Mouse (Mus musculus) neural tube, embryonic 12.5 days (tissue): ENCODE data around the gene Lonp1. TPM values are rescaled to one million over a fixed set of nuclear protein-coding genes. Genes with fewer than 3 reads are reported as not detected.
"Not testable (repeated sequence)": the region's sequence is repeated elsewhere in the genome, so short reads cannot be mapped to it uniquely, and the experiment has no call there.

Experiments
- ATAC-seq: fragments of 200-750 bp; cut with Nextera tagmentation; 2 replicates; pipeline ENCODE4 v1.8.0; 2017; ENCODE audit warnings: low read depth, mild to moderate bottlenecking, moderate TSS enrichment, moderate library complexity; ENCODE audit not compliant: low FRiP score
- H3K27ac ChIP-seq: fragments of 300-500 bp; sonication (generic); 2 replicates; pipeline ENCODE4 v1.5.1; 2016
- H3K27me3 ChIP-seq: fragments of 300-500 bp; sonication (generic); replicated peaks from 2 replicates; pipeline ENCODE4 v1.6.1; 2016; ENCODE audit warnings: mild to moderate bottlenecking
- H3K36me3 ChIP-seq: fragments of 300-500 bp; sonication (generic); 2 replicates; pipeline ENCODE4 v1.6.1; 2016; ENCODE audit warnings: mild to moderate bottlenecking
- H3K4me1 ChIP-seq: fragments of 300-500 bp; sonication (generic); 2 replicates; pipeline ENCODE4 v1.6.1; 2016
- H3K4me2 ChIP-seq: fragments of 300-500 bp; sonication (generic); replicated peaks from 2 replicates; pipeline ENCODE4 v1.6.1; 2016; ENCODE audit warnings: mild to moderate bottlenecking
- H3K4me3 ChIP-seq: fragments of 300-500 bp; sonication (generic); 2 replicates; pipeline ENCODE4 v1.5.1; 2016
- H3K9ac ChIP-seq: fragments of 300-500 bp; sonication (generic); 2 replicates; pipeline ENCODE4 v1.6.1; 2016; ENCODE audit warnings: mild to moderate bottlenecking
- H3K9me3 ChIP-seq: fragments of 300-500 bp; sonication (generic); 2 replicates; pipeline ENCODE4 v1.6.1; 2016; ENCODE audit warnings: mild to moderate bottlenecking
- WGBS: fragments of 180-500 bp; shearing (Covaris S2); methylation state at CpG from one replicate; pipeline ENCODE4 v1.1.7; 2016; 5-methylcytosine and 5-hydroxymethylcytosine counted together
- polyA plus RNA-seq: library from polyadenylated mRNA; unstranded; fragments of >200 nt; fragmentation: Nextera tagmentation; extraction: Ambion mirVana; gene quantifications from 2 replicates; pipeline ENCODE4 v1.2.1, GENCODE M21; 2016

Lonp1 gene
- polyA plus RNA-seq, 1 experiment from 2014 or later = 54.3 TPM

DNA sequence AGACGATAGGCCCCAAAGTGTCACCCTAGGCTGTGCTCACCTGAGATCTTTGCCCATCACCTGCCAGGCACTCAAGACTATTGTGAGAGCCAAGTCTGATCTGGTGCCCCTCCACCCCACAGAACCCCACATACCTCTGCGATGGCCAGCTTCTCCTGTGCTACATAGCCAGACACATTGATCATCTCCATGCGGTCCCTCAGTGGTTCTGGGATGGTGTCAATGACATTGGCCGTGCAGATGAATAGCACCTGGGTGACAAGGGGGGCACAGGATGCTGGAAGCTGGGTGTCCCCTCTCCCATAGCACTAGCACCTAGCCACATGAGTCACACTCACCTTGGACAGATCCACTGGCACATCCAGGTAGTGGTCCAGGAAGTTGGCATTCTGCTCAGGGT, 10.9 kb downstream of the Lonp1 start:
- no peaks in the 10 kb centered on the region for H3K27me3 ChIP-seq
- H3K9me3 ChIP-seq = no peaks in the 10 kb centered on the region
- H3K9ac ChIP-seq = no peak overlapping the region
- H3K36me3 ChIP-seq = peaks cover 66% of the 10 kb centered on the region
- H3K27ac ChIP-seq = no peak overlapping the region
- H3K4me1 ChIP-seq = peaks cover 15% of the 10 kb centered on the region
- no peak for ATAC-seq
- no peak overlapping the region for H3K4me3 ChIP-seq
- no peak overlapping the region for H3K4me2 ChIP-seq
- WGBS = 89% methylated on average over 4 of the region's 4 CpGs

DNA sequence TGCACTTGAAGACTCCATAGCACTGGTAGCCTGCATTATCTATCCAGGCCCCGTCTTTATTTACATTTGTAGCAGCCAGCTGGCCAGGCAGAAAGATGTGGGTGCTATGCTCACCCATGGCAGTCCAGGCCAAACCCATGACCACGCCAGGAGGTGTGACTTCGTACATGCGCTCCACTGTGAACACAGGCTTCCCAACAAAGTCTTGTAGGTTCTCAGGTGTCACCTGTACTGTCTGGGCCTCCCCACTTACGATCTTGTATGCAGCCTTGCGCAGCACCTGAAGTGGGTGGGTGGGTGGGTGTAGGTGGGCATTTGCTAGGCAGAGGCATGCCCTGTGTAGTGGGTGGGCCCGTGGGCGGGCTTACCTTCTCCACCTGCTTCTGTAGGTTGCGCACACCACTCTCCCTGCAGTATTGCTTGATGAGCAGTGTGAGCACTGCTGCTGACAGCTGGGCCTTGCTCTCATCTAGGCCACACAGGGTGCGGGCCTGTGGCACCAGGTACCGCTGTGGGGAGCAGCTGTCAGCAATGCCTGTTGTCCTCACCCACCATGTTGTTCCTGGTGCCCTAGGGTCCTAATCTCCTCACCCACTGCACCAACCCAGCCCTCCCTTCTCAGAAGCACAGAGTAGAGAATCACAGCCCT, 11.4 kb downstream of the Lonp1 start:
- Histone ChIP-seq H3K4me3 (no peak overlapping the region; the same call in 1 of the 2 replicates), H3K9ac (peak overlapping the region; percentile 90), H3K4me1 (peaks cover 20% of the 10 kb centered on the region), H3K4me2 (peak overlapping the region; percentile 95), H3K27ac (no peak overlapping the region), H3K27me3 (no peaks in the 10 kb centered on the region), H3K9me3 (no peaks in the 10 kb centered on the region), H3K36me3 (peaks cover 61% of the 10 kb centered on the region)
- no peak for ATAC-seq
- 90% methylated on average over 11 of the region's 11 CpGs for WGBS

DNA sequence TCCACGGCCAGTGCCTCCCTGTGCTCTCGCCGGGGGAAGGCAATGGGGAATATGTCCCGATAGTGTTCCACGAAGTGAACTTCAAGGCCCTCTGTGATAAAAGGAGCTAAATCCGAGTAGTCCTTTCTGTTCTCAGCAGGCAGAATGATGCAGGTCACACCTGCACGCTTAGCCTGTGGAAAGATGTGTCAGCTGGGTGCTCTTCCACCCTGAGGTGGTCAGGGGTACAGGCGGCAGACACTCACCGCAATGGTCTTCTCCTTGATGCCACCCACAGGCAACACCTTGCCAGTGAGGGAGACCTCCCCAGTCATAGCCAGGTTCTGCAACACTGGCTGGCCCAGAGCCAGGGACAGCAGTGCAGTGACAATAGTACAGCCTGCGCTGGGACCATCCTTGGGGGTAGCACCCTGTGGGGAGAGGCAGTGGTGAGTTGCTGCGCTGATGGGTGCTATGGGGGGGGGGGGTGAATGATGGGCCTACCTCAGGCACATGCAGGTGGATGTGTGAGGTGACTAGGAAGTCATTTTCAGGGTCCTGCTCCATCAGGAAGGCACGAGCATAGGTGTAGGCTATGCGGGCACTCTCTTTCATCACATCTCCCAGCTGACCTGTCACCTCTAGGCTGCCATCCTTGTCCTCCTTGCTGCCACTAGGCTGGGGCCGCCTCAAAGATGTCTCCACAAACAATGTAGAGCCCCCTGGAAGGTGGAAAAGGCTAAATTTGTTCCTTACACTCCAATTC, 12.1 kb downstream of the Lonp1 start:
- Histone ChIP-seq H3K4me3 (peak overlapping the region; percentile 75), H3K4me1 (peaks cover 23% of the 10 kb centered on the region), H3K27ac (no peak overlapping the region), H3K27me3 (no peaks in the 10 kb centered on the region), H3K9ac (peak overlapping the region; percentile 90), H3K36me3 (peaks cover 54% of the 10 kb centered on the region), H3K4me2 (peak overlapping the region; percentile 95), H3K9me3 (no peaks in the 10 kb centered on the region)
- WGBS = 33% methylated on average over 14 of the region's 14 CpGs
- no peak for ATAC-seq

DNA sequence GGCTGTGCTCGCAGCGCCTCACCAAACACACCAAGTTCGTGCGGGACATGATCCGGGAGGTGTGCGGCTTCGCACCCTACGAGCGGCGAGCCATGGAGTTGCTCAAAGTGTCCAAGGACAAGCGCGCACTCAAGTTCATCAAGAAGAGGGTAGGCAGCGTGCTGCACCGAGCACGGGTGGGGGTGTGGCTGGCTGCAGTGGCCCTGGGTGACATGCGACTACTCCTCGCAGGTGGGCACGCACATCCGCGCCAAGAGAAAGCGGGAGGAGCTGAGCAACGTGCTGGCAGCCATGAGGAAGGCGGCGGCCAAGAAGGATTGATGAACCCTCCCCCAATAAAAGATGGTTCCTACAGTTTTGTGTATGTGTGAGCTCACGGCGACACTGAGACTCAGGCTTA, 12.8 kb downstream of the Lonp1 start:
- not testable (repeated sequence) for ATAC-seq, H3K27ac ChIP-seq, H3K27me3 ChIP-seq, H3K9me3 ChIP-seq
- H3K4me3 ChIP-seq = peak overlapping the region; percentile 75
- peak overlapping the region; percentile 95 for H3K4me2 ChIP-seq
- H3K4me1 ChIP-seq = peaks cover 25% of the 10 kb centered on the region
- peaks cover 47% of the 10 kb centered on the region for H3K36me3 ChIP-seq
- under 1% methylated on average over 26 of the region's 26 CpGs for WGBS
- H3K9ac ChIP-seq = peak overlapping the region; percentile 90

DNA sequence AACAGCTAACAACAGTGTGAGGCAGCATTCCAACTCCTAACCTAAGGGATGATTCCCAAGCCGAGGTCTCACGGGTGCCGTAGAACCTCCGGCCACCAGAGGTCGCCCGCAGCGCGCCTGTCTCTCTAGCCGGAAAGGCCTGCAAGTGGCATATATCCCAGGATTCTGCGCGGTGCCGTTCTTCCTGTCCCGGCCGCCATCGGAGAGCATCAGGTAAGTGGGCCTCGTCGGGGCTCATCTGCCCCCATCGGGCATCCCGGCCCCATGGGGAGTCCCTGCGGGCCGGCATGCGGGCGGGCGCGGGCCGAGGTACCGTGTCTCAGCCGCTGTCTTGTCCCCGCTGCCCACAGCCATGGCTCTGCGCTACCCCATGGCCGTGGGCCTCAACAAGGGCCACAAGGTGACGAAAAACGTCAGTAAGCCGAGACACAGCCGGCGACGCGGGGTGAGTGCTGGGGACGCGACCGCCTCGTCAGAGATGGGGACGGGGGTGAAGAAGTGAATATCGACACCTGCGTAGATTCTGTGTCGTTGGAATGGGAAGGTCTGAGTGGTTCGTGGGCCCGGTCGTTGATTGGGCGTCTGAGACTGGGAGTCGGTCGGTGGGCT, 13.3 kb downstream of the Lonp1 start, which contains the start of gene Rpl36:
Rpl36 (plus strand) TSS at position 181 of the 609 bp plus-strand sequence.
- WGBS = under 1% methylated on average over 52 of the region's 52 CpGs
- Histone ChIP-seq H3K9ac (peak within 1 kb of the TSS; percentile 90), H3K9me3 (no peaks in the 10 kb centered on the region), H3K4me3 (peak within 1 kb of the TSS; percentile 75), H3K27me3 (no peaks in the 10 kb centered on the region), H3K27ac (peak within 1 kb of the TSS; percentile 82), H3K4me1 (peaks cover 31% of the 10 kb centered on the region), H3K4me2 (peak within 1 kb of the TSS; percentile 95), H3K36me3 (peaks cover 42% of the 10 kb centered on the region)
- peak; percentile 34 for ATAC-seq

DNA sequence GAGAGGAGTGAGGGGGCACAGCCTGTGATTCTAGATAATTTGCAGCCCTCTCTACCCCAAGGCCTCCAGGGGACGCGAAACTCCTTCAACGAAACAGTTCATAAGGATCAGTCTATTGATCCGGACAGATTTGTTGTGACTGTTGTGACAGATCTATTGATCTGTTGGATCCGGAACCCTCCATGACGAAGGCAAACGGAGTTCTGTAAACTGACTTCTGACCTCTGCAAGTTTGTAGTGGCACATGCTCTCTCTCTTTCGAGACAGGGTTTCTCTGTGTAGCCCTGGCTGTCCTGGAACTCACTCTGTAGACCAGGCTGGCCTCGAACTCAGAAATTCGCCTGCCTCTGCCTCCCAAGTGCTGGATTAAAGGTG, 14.1 kb downstream of the Lonp1 start:
- H3K27me3 ChIP-seq, ATAC-seq, H3K4me3 ChIP-seq, H3K9ac ChIP-seq, H3K4me2 ChIP-seq, H3K27ac ChIP-seq, H3K9me3 ChIP-seq: not testable (repeated sequence)
- Histone ChIP-seq H3K36me3 (peaks cover 36% of the 10 kb centered on the region), H3K4me1 (peaks cover 32% of the 10 kb centered on the region)
- WGBS = 80% methylated on average over 10 of the region's 10 CpGs

DNA sequence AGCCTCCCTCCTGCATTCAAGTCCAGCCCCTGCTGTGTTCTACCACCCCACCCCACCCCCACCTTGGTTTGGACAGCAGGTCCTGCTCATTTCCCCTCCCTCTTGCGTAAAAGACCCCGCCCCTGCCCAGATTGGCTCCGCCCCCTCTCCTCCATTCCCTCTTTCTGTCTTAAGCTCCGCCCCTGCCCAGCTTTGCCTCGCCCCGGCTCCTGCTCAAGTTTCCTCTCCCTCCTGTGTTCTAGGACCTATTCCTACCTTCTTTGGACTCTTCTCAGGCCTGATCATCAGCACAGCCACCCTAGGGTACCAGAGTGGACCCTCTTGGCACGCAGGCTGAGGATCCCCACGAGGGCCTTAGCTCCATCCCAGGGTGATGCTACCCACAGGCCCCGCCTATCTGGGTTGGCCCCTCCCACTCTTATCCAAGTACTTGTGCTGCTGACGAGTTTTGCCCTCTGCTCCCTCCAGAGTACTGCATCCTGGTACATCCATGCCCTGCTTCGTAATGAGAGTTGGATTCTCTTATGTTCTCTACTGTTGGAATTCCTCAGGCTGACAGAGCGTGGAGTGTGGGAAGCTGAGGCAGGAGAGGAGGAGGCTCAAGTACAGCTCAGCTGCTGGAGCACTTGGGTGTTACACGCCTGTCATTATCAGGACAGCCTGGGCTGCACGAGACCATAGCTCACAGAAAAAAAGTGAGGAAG, 14.7 kb downstream of the Lonp1 start:
- Histone ChIP-seq H3K27me3 (no peaks in the 10 kb centered on the region), H3K9me3 (no peaks in the 10 kb centered on the region), H3K27ac (no peak overlapping the region; the same call in 1 of the 2 replicates), H3K4me1 (peaks cover 32% of the 10 kb centered on the region), H3K4me3 (no peak overlapping the region), H3K4me2 (peak overlapping the region; percentile 16; the same call in 1 of the 2 replicates), H3K9ac (no peak overlapping the region), H3K36me3 (peaks cover 34% of the 10 kb centered on the region)
- no peak for ATAC-seq
- WGBS = 15% methylated on average over 14 of the region's 14 CpGs

DNA sequence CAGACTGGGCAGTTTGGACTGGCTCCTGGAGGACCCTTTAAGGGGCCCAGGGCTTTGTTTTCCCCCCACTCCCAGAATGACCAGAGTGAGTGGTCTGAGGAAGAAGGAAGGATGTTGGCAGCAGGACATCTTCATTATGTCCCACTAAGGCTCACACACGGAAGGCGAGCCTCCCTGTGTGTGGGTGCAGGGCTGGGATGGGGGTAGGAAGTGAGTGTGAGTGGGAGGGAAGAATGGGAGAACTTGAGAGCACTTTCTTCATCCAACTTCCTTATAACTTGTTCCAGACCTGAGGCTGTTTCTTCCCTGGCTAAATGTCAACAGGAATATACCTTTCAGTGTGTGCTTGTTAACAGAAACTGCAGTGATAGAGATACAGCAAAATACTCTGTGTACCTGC, 15.4 kb downstream of the Lonp1 start:
- WGBS = 78% methylated on average over 2 of the region's 2 CpGs
- Histone ChIP-seq H3K27me3 (no peaks in the 10 kb centered on the region), H3K36me3 (peaks cover 34% of the 10 kb centered on the region), H3K9me3 (no peaks in the 10 kb centered on the region), H3K27ac (no peak overlapping the region), H3K4me3 (no peak overlapping the region), H3K9ac (no peak overlapping the region), H3K4me2 (no peak overlapping the region), H3K4me1 (peaks cover 32% of the 10 kb centered on the region)
- no peak for ATAC-seq

DNA sequence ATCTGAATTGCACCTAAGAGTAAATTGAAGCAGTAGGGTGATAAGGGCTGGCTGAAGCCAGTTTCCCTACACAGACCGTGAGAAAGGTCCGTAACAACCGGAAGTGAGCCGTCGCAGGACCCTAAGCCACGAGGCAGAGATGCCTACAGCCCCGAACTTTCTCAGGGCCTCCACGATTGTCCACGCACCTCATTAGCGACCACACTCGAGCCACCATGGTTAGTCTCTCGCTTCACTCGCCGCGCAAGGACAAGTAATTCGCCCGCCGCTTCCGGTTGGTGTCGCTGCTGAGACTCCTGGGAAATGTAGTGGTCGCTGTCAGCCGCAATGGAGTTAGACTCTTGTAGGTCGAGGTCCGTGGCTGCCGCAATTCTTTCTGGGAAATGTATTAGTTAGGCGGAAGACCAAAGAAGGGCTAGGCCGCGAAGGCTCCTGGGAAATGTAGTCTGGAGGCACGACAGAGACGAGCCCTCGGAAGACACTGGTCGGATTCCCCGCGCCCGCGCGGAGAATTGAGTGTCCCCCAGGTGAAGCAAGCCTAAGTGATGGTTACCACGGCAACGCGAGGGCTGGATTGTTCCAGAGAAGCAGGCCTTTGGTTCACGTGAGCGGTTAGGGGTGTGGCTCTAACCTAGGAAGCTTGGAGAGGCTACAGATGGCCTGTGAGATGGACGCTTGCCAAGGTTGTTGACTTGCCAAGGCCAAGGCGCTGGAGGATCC, 17.1 kb downstream of the Lonp1 start, which contains the start of gene 2410015M20Rik:
2410015M20Rik (minus strand) TSS at position 320 of the 720 bp plus-strand sequence.
- ATAC-seq = peak; percentile 85
- no peaks in the 10 kb centered on the region for H3K27me3 ChIP-seq
- H3K27ac ChIP-seq = 0 out of 2 replicates have a peak within 1 kb of the TSS, but pooled peaks have one; percentile 53
- H3K4me1 ChIP-seq = peaks cover 24% of the 10 kb centered on the region
- H3K36me3 ChIP-seq = peaks cover 34% of the 10 kb centered on the region
- H3K4me3 ChIP-seq = peak within 1 kb of the TSS; percentile 67
- under 1% methylated on average over 44 of the region's 44 CpGs for WGBS
- peak within 1 kb of the TSS; percentile 72 for H3K9ac ChIP-seq
- no peaks in the 10 kb centered on the region for H3K9me3 ChIP-seq
- H3K4me2 ChIP-seq = peak within 1 kb of the TSS; percentile 85

DNA sequence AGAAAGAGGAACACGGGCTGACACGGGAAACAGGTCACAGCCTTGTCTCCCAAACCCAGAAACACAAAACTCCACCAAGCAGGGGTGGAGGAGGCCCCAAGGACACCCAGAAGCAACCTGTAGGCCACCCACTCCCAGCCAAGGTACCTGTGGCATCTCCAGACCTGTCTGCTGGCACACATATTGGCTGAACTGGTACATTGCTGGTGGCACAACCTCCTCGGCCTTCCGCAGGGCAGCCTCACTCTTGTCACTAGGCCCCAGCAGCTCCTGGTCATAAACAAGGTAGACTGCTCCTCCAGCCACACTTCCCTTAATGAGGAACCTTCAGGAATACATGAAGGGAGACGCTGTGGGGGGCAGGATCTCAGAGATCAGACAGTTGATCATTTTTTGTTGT, 18.0 kb downstream of the Lonp1 start:
- Histone ChIP-seq H3K4me3 (peak overlapping the region; percentile 67), H3K27ac (no peak overlapping the region), H3K9me3 (no peaks in the 10 kb centered on the region), H3K36me3 (peaks cover 39% of the 10 kb centered on the region), H3K4me1 (peaks cover 17% of the 10 kb centered on the region), H3K27me3 (no peaks in the 10 kb centered on the region), H3K4me2 (peak overlapping the region; percentile 85), H3K9ac (peak overlapping the region; percentile 72)
- ATAC-seq = no peak
- WGBS = 58% methylated on average over 5 of the region's 5 CpGs

DNA sequence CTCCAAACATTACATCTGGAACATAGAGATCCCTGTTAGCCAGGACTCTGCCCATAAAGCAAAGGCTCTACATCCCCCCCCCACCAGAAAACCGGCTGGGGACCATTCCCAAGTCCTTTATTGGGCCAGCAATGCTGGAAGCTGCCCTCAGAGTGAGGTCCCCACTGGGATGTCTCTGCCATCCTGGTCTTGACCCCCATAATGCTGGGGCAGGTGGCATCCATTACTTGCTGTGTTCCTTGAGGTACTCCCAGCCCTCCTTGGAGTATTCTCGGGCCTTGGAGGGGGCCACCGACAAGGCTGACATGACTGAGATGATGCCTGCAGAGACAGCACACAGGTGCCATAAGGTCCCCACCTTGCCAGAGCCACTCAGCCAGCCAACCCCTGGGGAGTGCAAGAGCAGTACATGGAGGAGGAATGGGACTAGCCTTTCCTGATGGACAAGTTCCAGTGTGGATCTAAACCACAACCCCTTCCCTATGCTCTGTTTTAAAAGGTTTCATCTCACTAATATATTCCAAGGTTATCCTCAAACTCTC, 19.1 kb downstream of the Lonp1 start:
- Histone ChIP-seq H3K4me3 (no peak overlapping the region), H3K27ac (no peak overlapping the region), H3K4me2 (no peak overlapping the region), H3K36me3 (peaks cover 50% of the 10 kb centered on the region), H3K4me1 (peaks cover 17% of the 10 kb centered on the region), H3K9ac (peak overlapping the region; percentile 17; the same call in 1 of the 2 replicates), H3K27me3 (no peaks in the 10 kb centered on the region), H3K9me3 (no peaks in the 10 kb centered on the region)
- 80% methylated on average over 3 of the region's 3 CpGs for WGBS
- ATAC-seq = no peak
